Mouse (Mus musculus) heart, postnatal 0 days (tissue): Measurements from ENCODE around the gene Map3k5.

ENCODE experiments used
- CTCF ChIP-seq: IDR thresholded peaks from 2 replicates; pipeline ENCODE4 v1.5.1; 2016; ENCODE audit warnings: antibody characterized with exemption, control low read depth, low read depth
- EP300 ChIP-seq: IDR thresholded peaks from 2 replicates; pipeline ENCODE4 v1.6.1; 2016; ENCODE audit warnings: antibody characterized with exemption, low read depth

DNA sequence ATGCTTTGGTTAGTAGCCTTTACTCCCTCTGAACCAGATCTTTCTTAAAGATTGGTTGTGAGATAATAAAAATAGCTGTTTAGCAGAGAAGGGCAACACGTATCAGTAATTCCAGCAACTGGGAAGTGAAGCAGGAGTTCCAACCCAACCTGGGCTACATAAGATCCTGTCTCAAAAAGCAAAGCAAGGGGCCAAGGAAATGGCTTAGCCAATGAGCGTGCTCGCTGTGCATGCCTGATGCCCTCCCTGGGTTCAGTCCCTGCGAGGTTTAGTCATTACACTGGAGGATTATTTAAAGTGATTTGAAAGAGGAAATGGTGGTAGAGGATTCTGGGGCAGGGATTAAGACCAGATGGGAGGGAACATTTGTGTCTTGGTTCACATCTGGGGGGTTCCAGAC lies 14.8 kb downstream of the Map3k5 start:
- TF ChIP-seq CTCF: no peak
- no peak for TF ChIP-seq EP300
